Mouse (Mus musculus) megakaryocyte, embryonic 14.5 days (primary cell): Measurements from ENCODE around the gene Mybpc3.

Experiments
- FLI1 ChIP-seq: IDR thresholded peaks from 2 replicates; pipeline ENCODE4 v1.6.1; 2012; ENCODE audit warnings: low read length, inconsistent platforms, mixed read lengths
- GATA1 ChIP-seq: IDR thresholded peaks from 3 replicates; pipeline ENCODE4 v1.6.1; 2012; ENCODE audit warnings: mixed read lengths, low read length, inconsistent platforms, borderline replicate concordance

- TF ChIP-seq GATA1 (no peak), FLI1 (no peak)
Observed at GRCm38 (mm10) chr2:91085494-91086391, 32.2 kb upstream of the Mybpc3 start.
